Comparison of ENCODE assay signal across 8 mouse cellular contexts in genomic region chr17:3244881-3245739, GRCm38 (mm10).
A peak's percentile ranks its signal among the peaks of the same experiment; 100 is the strongest.
DNase-seq lines count a peak whose midpoint lies in the region; ATAC-seq lines count a peak whose summit lies in the region.

No protein-coding gene starts in this region.

- no peaks in the 10 kb centered on the region for H3K9me3 ChIP-seq in hindbrain, embryonic 10.5 days
- H3K9me3 ChIP-seq in liver, embryonic 15.5 days (replicated peaks) = no peaks in the 10 kb centered on the region

- no peak overlapping the region for H3K9ac ChIP-seq in liver, embryonic 15.5 days

- H3K4me2 ChIP-seq in liver, embryonic 15.5 days = no peak overlapping the region

- WGBS in hindbrain, embryonic 10.5 days = 77% methylated on average over 8 of the region's 8 CpGs
- 63% methylated on average over 8 of the region's 8 CpGs for WGBS in liver, embryonic 15.5 days (ENCODE audit: insufficient replicate concordance)

- H3K27ac ChIP-seq in hindbrain, embryonic 10.5 days = peak overlapping the region; percentile 75; the same call in 1 of the 2 replicates
- H3K27ac ChIP-seq in liver, embryonic 15.5 days (replicated peaks) = no peak overlapping the region

- peak; percentile 59 for ATAC-seq in liver, embryonic 15.5 days (ENCODE audit: insufficient read depth)

- H3K4me3 ChIP-seq in hindbrain, embryonic 10.5 days = no peak overlapping the region
- no peak overlapping the region for H3K4me3 ChIP-seq in liver, embryonic 15.5 days (replicated peaks)

- DNase-seq in gastrocnemius, adult 8-10 months (ENCODE audit: low spot score in 2 of 2) = peak; percentile 5 to 12
- DNase-seq in gastrocnemius, postnatal 4 days (ENCODE audit: low spot score in 2 of 2) = no peak
- peak; percentile 41 for DNase-seq in NIH3T3 (ENCODE audit: low read depth)
- no peak for DNase-seq in hindbrain, embryonic 10.5 days (ENCODE audit: low spot score)
- no peak for DNase-seq in spleen, postnatal 10 days (ENCODE audit: low spot score in 2 of 2)
- no peak for DNase-seq in frontal cortex, postnatal 25 days (ENCODE audit: low spot score in 2 of 2)
- DNase-seq in urinary bladder, postnatal 10 days (ENCODE audit: low spot score) = no peak

- H3K36me3 ChIP-seq in hindbrain, embryonic 10.5 days = peaks cover 22% of the 10 kb centered on the region
- H3K36me3 ChIP-seq in liver, embryonic 15.5 days (replicated peaks) = no peaks in the 10 kb centered on the region

- no peaks in the 10 kb centered on the region for H3K27me3 ChIP-seq in hindbrain, embryonic 10.5 days (ENCODE audit: insufficient read depth, poor library complexity, severe bottlenecking)
- H3K27me3 ChIP-seq in liver, embryonic 15.5 days = no peaks in the 10 kb centered on the region

- H3K4me1 ChIP-seq in hindbrain, embryonic 10.5 days (replicated peaks) = peaks cover 41% of the 10 kb centered on the region
- peaks cover 24% of the 10 kb centered on the region for H3K4me1 ChIP-seq in liver, embryonic 15.5 days (replicated peaks)

Comparison
In these comparisons a context has a peak if more than half of its experiments do, and no peak if none do; other contexts are left out.
1. DNase-seq: peak in gastrocnemius, adult 8-10 months (2 of 2) and NIH3T3 (single experiment); none in gastrocnemius, postnatal 4 days (0 of 2), hindbrain, embryonic 10.5 days (single experiment), spleen, postnatal 10 days (0 of 2), frontal cortex, postnatal 25 days (0 of 2) and urinary bladder, postnatal 10 days (single experiment).